Mouse (Mus musculus) small intestine, adult 2 months (tissue): ENCODE results near the gene Ptprk. TPM values are rescaled to one million over a fixed set of nuclear protein-coding genes. Genes with fewer than 3 reads are reported as not detected.

ENCODE experiments used
- H3K27ac ChIP-seq: fragments of 200-500 bp; 2 replicates; pipeline ENCODE4 v1.5.1; 2012; ENCODE audit warnings: low read depth, low read length, control low read depth, inconsistent platforms; ENCODE audit not compliant: insufficient read depth
- H3K27me3 ChIP-seq: fragments of 200-500 bp; 2 replicates; pipeline ENCODE4 v1.6.1; 2012; ENCODE audit warnings: mild to moderate bottlenecking, moderate library complexity, low read length, inconsistent platforms; ENCODE audit not compliant: control insufficient read depth, insufficient read depth
- H3K36me3 ChIP-seq: fragments of 200-500 bp; 2 replicates; pipeline ENCODE4 v1.6.1; 2012; ENCODE audit warnings: mild to moderate bottlenecking, low read length, control low read depth, inconsistent platforms; ENCODE audit not compliant: control insufficient read depth, insufficient read depth
- H3K4me1 ChIP-seq: fragments of 200-500 bp; 2 replicates; pipeline ENCODE4 v1.6.1; 2012; ENCODE audit warnings: low read length, inconsistent platforms, mixed read lengths; ENCODE audit not compliant: control insufficient read depth, insufficient read depth, insufficient read length
- H3K4me3 ChIP-seq: fragments of 200-500 bp; 2 replicates; pipeline ENCODE4 v1.5.1; 2012; ENCODE audit warnings: low read depth, mild to moderate bottlenecking, control low read depth, inconsistent platforms, low read length, moderate library complexity
- CTCF ChIP-seq: fragments of 200-500 bp; IDR thresholded peaks from 2 replicates; pipeline ENCODE4 v1.5.1; 2012; ENCODE audit warnings: low read depth, mild to moderate bottlenecking, control low read depth, inconsistent platforms, low read length, moderate library complexity, mixed read lengths; ENCODE audit not compliant: insufficient replicate concordance, insufficient read length; ENCODE audit errors: extremely low read depth
- POLR2A ChIP-seq: fragments of 200-500 bp; IDR thresholded peaks from 2 replicates; pipeline ENCODE4 v1.6.1; 2012; ENCODE audit warnings: low read depth, mild to moderate bottlenecking, control low read depth, inconsistent platforms, low read length, moderate library complexity
- WGBS: fragments of 180-500 bp; shearing (Covaris S2); methylation state at CpG from one replicate; pipeline ENCODE4 v1.1.7; 2018; 5-methylcytosine and 5-hydroxymethylcytosine counted together
- polyA plus RNA-seq: library from polyadenylated mRNA; depleted of rRNA; stranded (reverse); fragments of >200 nt; gene quantifications from 2 replicates; pipeline ENCODE4 v1.2.3, GENCODE M21; 2012

Ptprk gene
- polyA plus RNA-seq, 1 experiment = 11.3 TPM

- no peak for TF ChIP-seq POLR2A
- TF ChIP-seq CTCF = no peak
- Histone ChIP-seq H3K4me3 (no peak overlapping the region), H3K36me3 (no peaks in the 10 kb centered on the region), H3K27me3 (no peaks in the 10 kb centered on the region), H3K4me1 (0 out of 2 replicates have a peak, but pooled peaks cover 2% of the 10 kb centered on the region), H3K27ac (no peak overlapping the region)
- 38% methylated on average over 2 of the region's 2 CpGs for WGBS
These were observed 334.4 kb downstream of the Ptprk start for GRCm38 (mm10) chr10:28408980-28409379.

GRCm38 (mm10) chr10:28414823-28415222 is 340.2 kb downstream of the Ptprk start:
- Histone ChIP-seq H3K4me3 (no peak overlapping the region), H3K27me3 (no peaks in the 10 kb centered on the region), H3K27ac (no peak overlapping the region), H3K36me3 (no peaks in the 10 kb centered on the region), H3K4me1 (no peaks in the 10 kb centered on the region)
- no peak for TF ChIP-seq CTCF
- 77% methylated on average over 4 of the region's 4 CpGs for WGBS

- 69% methylated on average over 3 of the region's 3 CpGs for WGBS
- no peaks in the 10 kb centered on the region for H3K27me3 ChIP-seq
- no peak overlapping the region for H3K27ac ChIP-seq
- H3K4me3 ChIP-seq = no peak overlapping the region
- H3K4me1 ChIP-seq = no peaks in the 10 kb centered on the region
- TF ChIP-seq CTCF = no peak
- no peak for TF ChIP-seq POLR2A
- no peaks in the 10 kb centered on the region for H3K36me3 ChIP-seq
These were observed 348.0 kb downstream of the Ptprk start for GRCm38 (mm10) chr10:28422622-28423021.

- TF ChIP-seq CTCF (no peak), POLR2A (no peak)
- no peaks in the 10 kb centered on the region for H3K27me3 ChIP-seq
- no peak overlapping the region for H3K27ac ChIP-seq
- no peak overlapping the region for H3K4me3 ChIP-seq
- H3K36me3 ChIP-seq = no peaks in the 10 kb centered on the region
- no peaks in the 10 kb centered on the region for H3K4me1 ChIP-seq
These were observed 350.8 kb downstream of the Ptprk start for GRCm38 (mm10) chr10:28425371-28425770.

- no peak for TF ChIP-seq CTCF
- no peak for TF ChIP-seq POLR2A
- Histone ChIP-seq H3K27ac (no peak overlapping the region), H3K36me3 (no peaks in the 10 kb centered on the region), H3K4me1 (no peaks in the 10 kb centered on the region), H3K27me3 (no peaks in the 10 kb centered on the region), H3K4me3 (no peak overlapping the region)
- WGBS = 58% methylated on average over 1 of the region's 1 CpGs
These were observed 361.5 kb downstream of the Ptprk start for GRCm38 (mm10) chr10:28436084-28436483.

- 19% methylated on average over 4 of the region's 4 CpGs for WGBS
- Histone ChIP-seq H3K4me1 (no peaks in the 10 kb centered on the region), H3K36me3 (no peaks in the 10 kb centered on the region), H3K4me3 (no peak overlapping the region), H3K27ac (no peak overlapping the region), H3K27me3 (no peaks in the 10 kb centered on the region)
- TF ChIP-seq POLR2A (no peak), CTCF (no peak)
These were observed 375.2 kb downstream of the Ptprk start for GRCm38 (mm10) chr10:28449853-28450252.

- Histone ChIP-seq H3K36me3 (no peaks in the 10 kb centered on the region), H3K27ac (no peak overlapping the region), H3K4me3 (no peak overlapping the region), H3K27me3 (no peaks in the 10 kb centered on the region), H3K4me1 (no peaks in the 10 kb centered on the region)
- 90% methylated on average over 1 of the region's 1 CpGs for WGBS
- TF ChIP-seq CTCF (no peak), POLR2A (no peak)
These were observed 376.0 kb downstream of the Ptprk start for GRCm38 (mm10) chr10:28450642-28451041.

- no peaks in the 10 kb centered on the region for H3K27me3 ChIP-seq
- H3K36me3 ChIP-seq = no peaks in the 10 kb centered on the region
- TF ChIP-seq CTCF (no peak), POLR2A (no peak)
- no peaks in the 10 kb centered on the region for H3K4me1 ChIP-seq
- no peak overlapping the region for H3K4me3 ChIP-seq
- 97% methylated on average over 1 of the region's 1 CpGs for WGBS
- no peak overlapping the region for H3K27ac ChIP-seq
These were observed 383.4 kb downstream of the Ptprk start for GRCm38 (mm10) chr10:28458027-28458426.

DNA sequence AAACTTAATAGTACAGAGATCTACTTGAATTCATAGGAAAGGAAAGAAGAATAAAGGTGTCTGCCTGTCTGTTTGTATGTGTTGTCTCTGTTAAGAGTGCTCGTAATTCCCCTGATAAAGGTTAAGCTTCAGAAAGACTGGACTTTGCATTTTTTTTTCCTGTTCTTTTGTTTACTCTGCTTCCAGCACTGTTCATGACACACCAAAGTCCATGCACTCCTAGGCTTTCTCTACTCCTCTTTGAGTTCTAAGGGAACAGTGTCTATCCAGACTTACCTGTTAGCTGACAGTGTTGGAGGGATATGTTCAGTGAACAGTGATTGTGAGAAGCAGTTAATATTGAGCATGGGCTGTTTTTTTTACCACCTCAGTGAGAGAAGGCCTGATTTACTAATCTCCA is 385.3 kb downstream of the Ptprk start:
- no peak for TF ChIP-seq CTCF
- no peak for TF ChIP-seq POLR2A
- H3K27ac ChIP-seq = no peak overlapping the region

More for the DNA sequence above, 385.3 kb downstream of the Ptprk start:
- Histone ChIP-seq H3K4me1 (no peaks in the 10 kb centered on the region), H3K36me3 (no peaks in the 10 kb centered on the region), H3K4me3 (no peak overlapping the region), H3K27me3 (no peaks in the 10 kb centered on the region)
- WGBS = 25% methylated on average over 1 of the region's 1 CpGs
